Mouse (Mus musculus) T-helper 17 cell (primary cell): ENCODE data around the gene Thtpa.

Experiments used
- in situ Hi-C, 2 experiments: fragments of 300-600 bp; cut with MboI, MseI; formaldehyde crosslinking; loops; 1 replicate in 1 of 2; 2 replicates in 1 of 2; pipeline ENCODE4 v1.15.1; 2025; ENCODE audit warnings: high pct_unique_total_duplicates in 2 of 2

The Thtpa gene

DNA sequence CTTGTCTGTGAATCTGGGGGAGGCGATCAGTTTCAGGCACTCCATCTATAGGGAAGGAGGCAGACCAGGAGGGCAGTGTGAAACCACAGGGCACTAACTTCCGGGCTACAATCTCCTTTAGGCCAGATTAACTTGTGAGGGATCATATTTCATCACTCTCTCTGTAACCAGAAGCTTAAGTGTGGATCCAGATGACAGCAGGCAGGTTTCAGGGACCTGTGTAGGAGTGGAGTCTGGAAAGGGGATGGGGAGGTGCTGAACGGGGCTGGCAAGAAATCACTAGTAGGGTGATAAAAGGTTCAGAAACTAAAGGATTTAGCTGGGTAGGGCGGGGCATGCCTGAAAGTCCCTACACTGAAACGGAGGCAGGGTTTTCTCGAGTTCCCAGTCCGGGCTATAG, 10.8 kb downstream of the Thtpa start:
- in situ Hi-C loops = no loop called here

DNA sequence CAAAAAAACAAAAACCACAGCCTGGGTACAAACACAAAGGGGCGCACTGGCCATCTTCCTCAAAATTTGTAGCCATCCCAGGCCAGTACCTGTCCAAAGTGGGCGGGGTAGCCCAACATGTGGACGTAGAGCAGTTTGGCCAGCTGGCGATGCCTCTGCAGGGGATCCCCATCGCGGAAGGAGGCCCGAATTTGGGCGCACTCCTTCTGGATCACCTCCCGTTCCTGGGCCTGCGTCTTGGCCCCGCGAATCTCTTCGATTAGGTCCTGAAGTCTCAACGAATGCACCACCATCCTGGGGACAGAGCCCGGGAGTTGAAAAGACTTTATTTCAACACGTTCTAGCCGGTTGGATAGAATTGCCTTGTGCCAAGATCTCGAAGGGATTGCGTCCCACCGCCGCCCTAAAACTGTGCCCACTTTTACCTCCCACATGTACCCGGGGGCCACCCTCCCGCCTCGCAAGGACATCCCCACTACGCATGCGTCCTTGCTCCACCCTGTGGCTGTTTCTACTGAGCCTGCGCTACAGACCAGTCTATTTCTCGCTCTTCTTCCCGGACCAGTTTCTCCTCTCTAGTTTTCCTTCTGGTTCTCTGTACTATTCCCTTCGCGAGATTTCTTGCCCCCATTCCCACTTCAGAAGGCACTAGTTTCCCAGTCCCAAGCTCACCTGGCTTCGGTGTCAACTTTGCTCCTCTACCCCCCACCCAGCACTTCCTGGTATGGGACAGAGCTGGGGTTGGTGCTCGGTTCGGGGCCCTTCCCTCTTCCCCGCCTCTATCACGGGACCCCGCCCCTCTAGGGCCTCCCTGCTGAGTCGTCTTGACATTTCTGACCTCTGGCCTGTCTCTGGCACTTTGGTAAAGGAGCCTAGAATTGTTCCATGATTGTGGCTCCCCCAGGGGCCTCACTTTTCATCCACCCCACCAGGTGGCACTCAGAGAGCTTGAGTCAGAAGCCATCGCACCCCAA, 11.5 kb downstream of the Thtpa start, which contains the start of gene Ap1g2:
TSS of gene Ap1g2 (minus strand) at position 758 of the 974 bp plus-strand sequence.
- in situ Hi-C loops = no loop called here

DNA sequence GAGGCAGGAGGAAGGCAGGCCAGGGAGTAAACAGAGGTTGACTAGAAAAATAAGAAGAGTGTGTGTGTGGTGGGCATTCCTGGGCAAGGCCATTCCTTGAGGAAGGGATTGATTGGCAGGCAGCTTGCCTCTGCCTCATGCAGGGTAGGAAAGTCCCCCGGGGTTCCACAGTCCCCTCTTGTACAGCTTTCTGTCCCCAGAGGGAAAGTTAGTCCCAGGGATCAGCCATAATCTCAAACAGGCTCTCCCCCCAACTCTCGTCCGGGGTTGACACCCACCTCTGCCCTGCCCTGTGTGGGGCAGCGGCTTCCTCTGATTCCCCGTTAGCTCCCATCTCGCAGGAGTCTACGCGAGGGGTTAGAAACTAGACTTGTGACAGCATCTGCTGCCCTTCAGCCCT, 12.4 kb downstream of the Thtpa start:
- in situ Hi-C loops = no loop called here

DNA sequence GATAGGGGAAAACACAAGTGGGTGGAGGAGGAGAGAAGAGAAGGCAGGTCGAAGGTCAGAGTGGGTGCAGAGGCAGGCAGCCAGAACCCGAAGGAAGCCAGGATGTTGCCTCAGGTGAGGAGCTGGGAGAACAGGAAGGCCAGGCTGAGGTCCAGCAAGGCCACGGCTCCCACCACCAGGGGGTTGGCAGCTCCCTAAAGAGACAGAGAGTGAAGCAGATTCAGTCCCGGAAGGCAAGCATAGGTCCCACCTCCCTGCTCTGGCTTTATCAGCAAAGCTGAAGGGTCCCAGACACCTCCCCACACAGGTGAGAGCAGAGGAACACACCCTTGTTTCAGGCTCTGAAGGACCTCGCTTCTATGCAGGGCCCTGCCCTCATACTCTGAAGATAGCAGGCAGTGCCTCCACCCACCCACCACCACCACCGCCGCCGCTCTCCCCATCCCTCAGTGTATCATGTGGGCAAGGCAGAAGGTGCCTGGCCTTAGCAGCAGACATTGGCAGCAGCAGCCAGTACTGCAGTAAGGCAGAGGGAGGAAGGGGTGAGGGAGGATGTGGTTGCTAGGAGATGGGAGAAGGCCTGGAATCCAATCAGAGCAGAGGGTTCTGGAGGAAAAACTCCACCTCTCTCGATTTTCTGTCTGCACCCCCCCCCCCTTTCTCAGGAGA, 13.8 kb downstream of the Thtpa start:
- in situ Hi-C loops = no loop called here

DNA sequence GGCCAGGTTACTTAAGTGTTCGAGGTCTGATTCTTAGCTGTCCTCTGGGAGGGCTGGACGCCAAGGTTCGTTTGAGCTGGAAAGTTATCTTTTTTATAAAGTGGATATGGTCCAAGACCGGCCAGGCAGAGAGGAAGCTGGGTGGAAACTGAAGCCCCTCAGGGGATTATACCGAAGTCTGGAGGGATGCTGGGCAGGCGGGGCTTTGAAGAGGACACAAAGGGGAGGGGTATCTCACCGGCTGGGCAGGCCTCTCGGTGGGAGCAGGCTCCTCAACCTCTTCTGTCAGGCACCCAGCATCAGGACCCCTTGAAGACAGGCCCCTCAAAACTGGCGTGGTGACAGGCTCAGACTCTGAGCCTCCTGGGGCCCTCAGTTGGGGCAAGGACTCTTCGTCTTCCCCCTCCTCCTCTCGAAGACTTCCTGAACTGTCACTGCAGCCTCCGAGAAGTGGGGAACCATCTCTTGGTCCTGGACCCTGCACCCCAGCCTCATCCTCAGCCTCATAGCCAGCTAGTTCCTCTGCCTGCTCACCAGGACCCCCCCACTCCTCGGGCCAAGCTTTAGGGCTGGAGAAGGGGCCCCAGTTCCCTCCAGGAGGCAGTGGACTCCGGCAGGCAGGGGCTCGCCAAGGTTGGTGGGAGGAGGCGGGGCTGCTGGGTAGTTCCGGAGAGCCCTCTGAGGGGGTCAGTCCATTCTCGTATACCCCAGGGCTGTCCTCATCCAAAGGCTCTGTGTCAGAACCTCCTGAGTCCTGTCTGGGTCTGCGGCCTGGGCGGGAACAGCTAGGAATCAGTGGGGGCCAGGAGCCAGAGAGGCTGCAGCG, 14.7 kb downstream of the Thtpa start:
- in situ Hi-C loops = no loop called here

DNA sequence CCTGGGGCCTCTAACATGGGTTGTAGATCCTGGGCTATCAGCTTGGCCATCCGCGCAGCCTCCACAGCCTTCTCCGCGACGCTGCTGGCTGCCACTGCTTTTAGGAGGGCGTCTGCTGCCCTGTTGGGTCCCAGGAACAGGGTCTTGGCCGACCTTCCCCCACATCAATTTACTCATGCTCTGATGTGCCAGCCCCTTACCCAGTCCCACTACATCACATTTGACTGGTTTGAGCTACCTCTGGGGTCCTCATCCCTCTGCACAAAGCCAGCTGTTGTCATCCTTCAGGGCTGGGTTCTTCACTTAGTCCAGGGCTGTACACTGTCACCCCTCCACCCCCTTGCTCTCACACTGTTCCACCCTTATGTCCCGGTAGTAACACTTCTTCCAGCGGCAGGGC, 15.5 kb downstream of the Thtpa start:
- in situ Hi-C loops = no loop called here

DNA sequence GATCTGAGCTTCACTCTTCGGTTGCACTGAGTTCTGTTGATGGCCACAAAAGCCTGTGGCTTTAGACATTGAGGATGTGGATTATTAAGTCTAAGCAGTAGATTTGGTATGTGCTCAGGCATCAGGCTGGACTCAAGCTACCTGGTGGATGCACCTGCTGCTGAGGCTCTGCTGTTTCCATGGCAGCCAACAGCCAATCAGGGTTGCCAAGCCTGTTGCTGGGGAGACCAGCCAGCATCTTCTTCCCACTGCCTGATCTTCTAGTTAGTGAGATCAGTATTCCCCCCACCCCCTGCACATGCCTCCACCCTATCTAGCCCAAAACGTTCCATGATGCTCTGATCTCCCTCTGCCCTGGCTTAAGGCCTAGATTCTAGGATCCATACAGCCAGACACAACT, 17.1 kb downstream of the Thtpa start:
- in situ Hi-C loops = no loop called here

DNA sequence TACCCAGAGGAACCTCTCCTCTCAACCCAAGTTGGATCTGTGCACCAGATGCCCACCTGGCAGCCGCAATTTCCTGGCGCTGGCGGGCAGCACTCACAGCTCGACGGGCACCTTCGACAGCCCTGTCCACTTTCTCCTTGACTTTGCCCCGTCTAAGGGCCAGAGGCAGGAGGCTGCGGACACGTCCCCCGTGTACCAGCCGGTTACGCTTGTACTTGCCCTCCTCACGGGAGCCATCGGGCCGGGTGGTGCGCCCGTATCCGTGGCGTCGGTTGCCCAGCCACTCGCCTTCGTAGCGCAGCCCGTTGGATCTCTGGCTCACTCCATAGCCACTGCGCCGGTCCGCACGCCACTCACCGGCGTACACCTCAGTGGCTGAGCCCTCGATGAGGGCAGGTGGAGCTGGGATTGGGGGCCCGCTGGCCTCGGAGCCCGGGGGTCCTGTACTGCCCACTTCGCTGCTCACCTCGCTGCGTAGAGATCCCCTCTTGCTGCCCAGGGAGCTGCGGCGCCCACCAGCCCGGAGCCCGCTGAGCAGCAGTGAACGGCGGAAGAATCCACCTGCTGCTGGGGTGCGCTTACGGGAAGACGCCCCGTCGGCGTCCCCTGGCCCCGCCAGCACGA, 18.9 kb downstream of the Thtpa start:
- in situ Hi-C loops = no loop called here

DNA sequence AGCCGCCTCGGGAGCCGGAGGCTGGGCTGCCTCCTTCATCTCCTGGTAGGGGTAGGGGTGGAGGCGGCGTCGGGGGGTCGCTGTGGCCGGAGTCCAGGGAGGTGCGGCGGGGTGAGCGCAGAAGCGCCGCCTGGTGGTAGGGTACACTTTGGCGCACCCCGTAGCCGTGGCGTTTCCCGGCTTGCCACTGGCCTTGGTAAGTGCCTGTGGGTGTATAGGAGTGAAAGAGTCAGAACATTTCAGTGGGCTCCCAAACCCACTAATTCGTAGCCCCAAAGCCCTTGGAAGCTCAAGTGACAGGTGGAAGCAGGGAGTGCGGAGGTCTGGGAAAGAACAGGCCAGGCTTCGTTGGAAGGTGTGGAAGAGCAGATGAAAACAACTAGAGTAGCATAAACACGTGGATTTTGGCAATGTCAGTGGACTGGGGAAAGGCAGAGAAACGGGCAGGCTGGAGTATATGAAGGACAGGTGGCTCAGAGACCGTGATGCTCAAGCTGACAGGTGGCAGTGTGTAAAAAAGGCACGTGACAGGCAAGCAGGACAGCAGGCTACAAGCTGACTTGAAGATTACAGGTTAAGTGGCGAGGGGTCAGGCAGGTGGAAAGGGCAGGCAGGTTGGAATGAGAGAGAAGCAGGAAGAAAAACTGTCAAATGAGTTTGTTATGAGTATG, 19.5 kb downstream of the Thtpa start:
- in situ Hi-C loops = no loop called here

DNA sequence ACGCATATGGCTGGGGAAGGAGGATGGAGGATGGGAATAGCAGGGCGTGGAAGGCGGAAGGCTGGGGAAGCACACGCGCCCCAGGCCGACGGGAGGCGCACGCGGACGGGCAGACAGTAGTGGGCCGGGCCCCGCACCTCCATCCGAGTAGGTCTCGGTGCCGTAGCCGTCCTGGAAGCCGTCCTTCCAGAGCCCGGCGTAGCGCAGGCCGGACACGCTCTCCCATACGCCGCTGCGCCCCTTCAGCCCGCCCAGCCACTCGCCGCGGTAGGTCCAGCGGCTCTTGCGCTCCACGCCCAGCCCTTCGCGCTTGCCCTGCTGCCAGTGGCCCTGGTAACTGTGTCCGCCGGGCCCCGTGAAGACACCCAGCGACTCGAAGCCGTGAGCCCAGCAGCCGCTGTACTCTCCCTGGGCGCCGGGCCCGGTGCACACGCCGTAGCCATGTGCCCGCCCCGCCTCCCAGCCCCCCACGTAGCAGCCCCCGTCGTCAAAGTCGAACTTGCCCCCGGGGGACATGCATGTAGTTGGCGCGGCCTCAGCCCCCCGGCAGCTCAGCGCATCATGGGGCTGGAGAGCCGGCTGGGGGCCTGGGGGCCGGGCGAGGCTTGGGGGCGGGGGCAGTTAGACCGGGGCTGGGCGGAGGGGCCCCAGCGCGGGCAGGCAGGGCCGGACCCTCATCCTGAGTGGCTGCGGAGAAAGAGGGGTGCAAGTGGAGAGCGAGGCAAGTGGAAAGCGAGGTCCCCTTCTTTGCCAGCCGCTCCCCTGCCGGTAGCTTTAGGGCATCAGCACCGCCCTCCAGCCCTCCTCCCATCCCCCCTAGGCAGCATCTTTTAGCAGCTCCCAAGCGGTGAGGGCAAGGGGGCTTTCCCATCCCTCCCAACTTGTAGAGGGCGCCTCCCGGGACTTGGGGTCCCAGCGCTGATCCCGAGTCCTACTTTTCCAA, 20.4 kb downstream of the Thtpa start:
- in situ Hi-C loops = no loop called here

DNA sequence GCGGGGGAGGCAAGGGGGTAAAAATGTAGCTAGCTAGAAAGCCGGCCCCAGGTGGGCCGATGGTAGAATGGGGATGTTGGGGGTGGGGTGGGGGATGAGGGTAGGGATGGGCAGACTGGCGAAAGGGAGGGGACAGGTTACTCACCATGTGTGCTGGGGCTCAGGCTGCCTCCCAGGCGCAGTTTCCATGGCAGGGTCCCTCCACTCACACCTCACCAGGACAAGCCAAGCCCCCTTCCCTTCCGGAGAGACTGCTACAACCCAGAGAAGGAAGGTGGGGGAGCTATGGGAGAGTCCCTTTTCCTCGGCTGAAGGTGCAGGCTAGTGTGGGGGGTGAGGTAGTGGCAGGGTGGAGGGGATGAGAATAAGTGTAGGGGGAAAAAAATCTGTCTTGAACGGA, 21.3 kb downstream of the Thtpa start:
- in situ Hi-C loops = no loop called here

DNA sequence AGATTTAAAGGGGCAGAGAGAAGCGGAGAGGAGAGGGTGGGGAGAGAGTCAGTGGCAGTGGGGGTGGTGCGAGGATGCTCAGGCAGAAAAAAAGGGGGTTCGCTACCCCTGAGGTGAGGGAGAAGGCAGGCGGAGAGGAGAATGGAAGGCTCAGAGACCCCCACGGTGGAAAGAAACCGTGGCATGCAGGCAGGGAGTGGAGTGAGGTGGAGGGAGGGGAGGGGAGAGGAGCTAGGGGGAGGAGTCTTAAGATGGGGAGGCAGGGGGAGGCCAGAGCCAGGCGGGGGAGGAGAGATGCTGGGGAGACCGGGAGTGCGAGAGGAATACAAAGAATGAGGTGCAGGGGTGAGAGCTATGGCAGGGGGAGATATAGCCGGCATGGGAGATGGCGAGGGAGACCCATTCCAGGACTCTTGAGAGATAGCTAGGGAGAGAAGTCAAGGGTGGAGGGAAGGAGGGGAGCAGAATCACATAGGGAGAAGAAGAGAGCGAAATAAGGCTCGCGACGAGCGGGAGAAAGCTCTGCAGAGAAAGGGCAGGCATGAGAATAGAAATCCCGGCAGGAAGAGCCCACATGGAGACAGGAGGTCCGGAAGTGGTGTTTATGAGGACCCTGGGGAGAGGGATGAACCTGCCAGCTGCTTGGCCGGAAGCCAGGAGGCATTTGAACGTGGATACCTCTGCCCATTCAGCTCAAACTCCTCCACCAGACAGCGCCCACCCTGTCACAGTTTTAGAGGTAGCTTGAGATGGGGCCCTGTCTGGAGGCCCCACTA, 22.0 kb downstream of the Thtpa start, which contains the start of gene Jph4:
TSS of gene Jph4 (minus strand) at position 511 of the 776 bp plus-strand sequence.
- in situ Hi-C loops = no loop called here

DNA sequence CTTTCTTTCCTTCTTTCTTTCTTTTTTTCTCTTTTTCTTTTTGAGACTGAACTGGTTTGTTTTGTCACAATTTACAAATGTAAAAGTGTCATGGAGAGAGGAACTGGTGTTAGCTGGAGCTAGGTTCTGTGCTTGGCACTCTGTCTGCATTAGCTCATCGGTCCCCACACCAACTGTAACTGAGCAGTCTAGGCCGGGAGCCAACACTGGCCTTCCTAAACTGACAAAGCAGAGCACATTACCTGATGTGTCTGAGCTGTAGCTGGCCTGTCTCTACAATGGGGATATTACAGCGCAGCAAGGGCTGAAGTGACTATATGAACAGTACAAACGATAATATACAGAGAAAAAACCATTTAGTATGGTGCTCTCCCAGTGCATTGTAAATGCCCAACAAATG, 24.3 kb downstream of the Thtpa start:
- in situ Hi-C loops = no loop called here

DNA sequence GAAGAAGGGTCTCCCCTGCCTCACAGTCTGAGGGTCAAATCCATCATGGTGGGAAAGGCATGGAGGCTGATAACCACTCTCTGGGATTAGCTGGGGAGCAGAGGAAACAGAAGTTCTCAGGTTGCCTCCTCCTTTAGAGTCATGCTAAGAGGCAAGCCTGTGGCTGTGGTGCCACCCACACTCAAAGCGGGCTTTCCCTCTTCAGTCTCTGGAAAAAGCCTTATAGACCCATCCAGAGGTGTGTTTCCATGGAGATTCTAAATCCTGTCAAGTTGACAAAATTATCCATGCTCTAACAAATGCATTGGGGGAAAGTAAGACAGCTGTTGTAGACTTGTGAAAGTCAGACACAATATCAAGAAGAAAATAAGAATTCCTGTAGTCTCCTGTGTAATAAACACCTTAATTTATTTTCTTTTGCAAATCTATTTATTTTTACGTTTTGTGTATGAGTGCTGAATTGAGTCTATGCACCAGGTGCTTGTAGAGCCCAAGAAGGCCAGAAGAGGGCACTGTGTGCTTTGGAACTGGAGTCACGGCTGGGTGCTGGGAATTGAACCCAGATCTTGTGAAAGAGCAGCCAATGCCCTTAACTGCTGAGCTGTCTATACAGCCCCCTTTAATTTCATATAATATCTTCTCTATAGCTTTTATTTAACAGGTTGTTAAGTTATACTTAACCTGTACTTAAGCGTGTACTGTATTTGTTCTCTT, 25.0 kb downstream of the Thtpa start:
- in situ Hi-C loops = loop anchor here in 1 of 2 experiments (5.0 kb wide), 1 partner anchor 43 kb away; no protein-coding TSS in a partner anchor

DNA sequence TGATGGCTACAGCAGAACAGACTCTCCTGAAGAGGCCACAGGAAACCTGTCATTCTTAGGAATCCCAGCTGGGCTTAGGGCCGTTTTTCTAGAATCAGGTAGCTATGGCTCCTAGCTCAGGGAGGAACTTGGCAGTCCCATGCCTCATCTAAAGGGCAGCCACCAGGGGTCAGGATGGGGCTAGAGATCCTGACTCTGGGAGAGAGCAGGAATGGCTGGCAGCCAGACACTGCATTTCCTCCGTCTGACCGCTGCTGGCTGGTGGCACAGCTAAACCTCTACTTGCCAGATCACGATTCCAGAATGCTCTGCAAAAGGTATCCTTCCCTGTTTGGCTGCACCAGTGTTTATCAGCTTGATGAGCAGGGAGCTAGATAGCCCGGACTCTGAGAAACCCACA, 27.4 kb downstream of the Thtpa start:
- in situ Hi-C loops = loop anchor here in 1 of 2 experiments (5.0 kb wide), 1 partner anchor 40 kb away; no protein-coding TSS in a partner anchor

DNA sequence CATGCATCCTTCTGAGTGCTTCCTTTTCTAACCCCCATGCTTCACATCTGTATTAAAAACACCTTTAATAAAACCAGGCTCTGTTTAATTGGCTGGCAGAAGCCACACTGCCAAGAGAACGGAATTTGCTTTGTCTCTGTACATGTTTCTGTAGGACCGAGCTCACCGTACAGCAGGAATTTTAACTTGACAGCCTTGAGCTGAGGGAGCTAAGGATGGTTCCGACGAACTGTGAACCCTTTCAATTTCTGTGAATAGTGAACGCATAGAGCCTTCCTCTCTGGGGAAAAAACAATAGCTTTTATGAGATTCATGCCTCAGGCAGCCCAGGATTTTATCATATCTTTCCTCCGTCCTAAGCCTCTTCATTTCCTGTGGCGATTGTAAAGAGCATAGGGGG, 27.8 kb downstream of the Thtpa start:
- in situ Hi-C loops = loop anchor here in 1 of 2 experiments (5.0 kb wide), 1 partner anchor 40 kb away; no protein-coding TSS in a partner anchor

DNA sequence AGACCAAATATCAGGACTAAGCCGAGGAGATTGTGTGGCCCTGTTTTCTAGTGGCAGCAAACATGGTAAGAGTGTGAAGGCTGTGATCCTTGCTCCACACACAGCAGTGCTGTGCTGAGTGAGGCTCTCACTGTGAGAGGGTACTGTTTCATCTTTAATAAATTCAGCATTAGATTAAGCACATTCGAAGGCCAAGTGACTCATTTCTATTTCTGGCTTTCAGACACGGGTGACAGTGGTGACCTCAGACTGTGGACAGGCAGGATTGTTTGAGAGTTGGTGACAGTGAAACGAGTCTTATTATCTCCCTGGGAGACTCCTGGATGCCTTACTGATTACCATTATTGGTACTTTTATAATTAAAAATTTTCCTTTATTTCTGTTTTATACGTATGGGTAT, 31.1 kb downstream of the Thtpa start:
- in situ Hi-C loops = loop anchor here in 1 of 2 experiments (25.0 kb wide), 1 partner anchor 312 kb away; no protein-coding TSS in a partner anchor

DNA sequence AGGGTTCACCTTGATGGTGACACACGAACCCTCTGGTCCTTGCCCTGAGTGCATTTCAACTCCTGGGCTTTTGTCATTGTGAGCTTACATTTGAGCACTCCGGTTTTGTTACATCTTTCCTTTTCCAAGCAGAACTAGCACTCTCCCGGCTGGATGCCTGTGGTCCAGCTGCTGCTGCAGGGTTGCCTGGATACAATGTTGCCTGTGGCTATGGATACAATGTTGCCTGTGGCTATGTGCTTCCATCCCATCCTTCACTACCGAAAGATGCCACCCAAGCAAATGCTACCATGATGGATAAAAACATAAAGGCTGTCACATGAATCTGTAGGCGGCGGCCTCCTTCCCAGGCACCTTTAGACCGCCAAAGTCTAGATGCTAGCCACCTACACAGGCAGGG, 31.9 kb downstream of the Thtpa start:
- in situ Hi-C loops = loop anchor here in 1 of 2 experiments (25.0 kb wide), 1 partner anchor 311 kb away; no protein-coding TSS in a partner anchor
